Mouse (Mus musculus) left cerebral cortex, adult 9 months (tissue): ENCODE data around the gene Naip2.

Experiments used
- DNase-seq, 2 experiments: peaks; one replicate each; pipeline ENCODE4 v3.0.0; 2022; ENCODE audit warnings: low spot score in 2 of 2

Gene Naip2

DNA sequence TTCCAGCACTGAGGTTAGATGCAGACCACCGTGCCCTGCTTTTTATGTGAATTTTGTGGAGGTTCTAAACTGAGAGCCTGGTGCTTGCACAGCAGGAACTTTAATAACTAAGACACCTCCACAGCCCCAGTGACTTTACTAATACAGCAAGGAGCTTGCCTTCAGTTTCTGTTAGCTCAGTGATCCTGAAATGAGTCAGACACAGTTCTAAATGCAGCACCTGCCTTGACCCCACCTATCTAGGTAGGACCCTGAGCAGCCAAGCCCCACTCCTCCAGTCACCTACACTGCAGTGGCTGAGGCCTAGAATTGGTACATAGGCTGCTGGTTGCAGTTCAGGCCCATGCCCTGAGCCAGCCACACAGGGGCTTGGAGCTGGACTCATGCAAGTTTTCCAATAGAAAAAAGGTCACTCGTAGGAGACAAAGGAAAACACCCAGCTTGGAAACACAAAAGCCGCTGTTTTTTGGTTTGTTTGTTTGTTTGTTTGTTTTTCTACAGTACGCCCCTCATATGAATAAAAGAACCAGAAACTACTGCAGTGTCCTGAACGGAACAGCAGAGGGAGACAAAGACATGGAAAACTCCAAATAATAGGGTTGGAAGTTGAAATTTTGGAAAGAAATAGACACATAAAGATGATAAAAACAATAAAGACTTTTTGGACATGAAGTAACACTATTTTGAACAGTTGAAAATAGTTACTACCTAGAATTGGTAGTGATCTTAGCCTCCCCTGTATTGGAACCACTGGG is 89.5 kb downstream of the Naip2 start:
- DNase-seq, result no peak

DNA sequence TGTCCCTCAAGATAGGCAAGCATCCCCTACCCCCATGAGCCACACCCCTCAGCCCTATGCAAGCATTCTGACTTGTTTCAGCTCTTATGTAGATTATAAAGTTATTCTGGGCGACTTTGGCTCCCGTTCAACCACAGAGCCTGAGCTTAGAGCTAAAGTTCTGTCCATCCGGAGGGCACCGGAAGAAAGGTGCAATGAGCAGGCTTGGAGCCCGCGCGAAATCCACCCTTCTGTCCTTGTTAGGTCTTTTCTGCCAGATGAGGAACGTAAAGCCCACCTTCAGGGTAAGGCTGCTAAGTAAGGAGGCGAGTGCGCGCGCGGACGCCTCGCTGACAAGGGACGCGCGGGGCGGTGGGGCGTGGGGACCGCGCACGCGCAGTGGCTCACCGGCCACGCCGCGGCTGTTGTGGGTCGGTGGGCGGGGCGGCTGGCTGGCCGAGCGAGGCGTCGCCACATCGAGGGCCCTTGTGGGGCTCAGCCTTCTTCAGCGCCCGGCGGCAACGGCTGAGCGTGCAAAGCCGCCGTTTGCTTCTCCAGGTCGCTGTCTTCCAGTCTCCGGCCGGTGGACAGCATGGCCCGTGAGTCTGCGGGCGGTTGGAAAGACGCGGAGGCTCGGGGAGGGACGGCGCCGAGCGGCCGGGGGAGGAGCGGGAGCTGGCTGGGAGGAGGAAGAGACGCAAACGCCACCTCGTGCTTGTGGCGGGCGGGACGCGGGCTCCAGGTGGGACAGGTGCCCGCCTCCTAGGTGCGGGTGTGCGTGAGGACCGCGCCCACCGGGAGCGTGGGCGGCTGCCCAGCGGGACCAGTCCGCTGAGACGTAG is 94.0 kb downstream of the Naip2 start, which contains the start of gene Serf1:
Serf1 (plus strand) TSS at position 361 of the 821 bp plus-strand sequence.
- DNase-seq, result peak in 1 of 2 experiments; percentile 74

DNA sequence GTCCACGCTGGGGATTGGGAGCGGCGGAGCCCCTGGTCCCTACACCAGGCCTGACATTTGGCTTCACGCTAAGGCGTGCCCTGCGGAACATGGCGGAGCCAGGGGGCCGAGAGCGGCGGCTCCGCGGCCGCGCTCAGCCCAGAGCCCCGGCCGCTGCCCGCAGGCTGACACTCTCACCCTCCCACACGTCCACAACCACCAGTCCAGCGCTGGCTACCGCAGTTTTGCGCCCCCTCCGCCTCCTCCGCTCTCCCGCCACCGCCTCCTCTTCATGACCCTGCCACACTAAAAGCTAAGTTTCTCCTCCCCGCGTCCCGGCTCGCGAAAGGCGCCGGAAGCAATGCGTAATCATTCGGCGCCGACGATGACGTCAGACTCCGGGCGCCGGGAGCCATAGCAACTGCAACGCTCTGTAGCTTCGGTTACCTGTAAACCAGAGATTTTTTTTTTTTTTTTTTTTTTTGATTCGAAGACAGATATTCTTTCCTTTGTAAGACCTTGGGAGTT is 98.1 kb downstream of the Naip2 start, which contains the start of gene Bdp1:
Bdp1 (minus strand) TSS at position 323 of the 507 bp plus-strand sequence.
- DNase-seq, result peak; percentile 81 to 95

DNA sequence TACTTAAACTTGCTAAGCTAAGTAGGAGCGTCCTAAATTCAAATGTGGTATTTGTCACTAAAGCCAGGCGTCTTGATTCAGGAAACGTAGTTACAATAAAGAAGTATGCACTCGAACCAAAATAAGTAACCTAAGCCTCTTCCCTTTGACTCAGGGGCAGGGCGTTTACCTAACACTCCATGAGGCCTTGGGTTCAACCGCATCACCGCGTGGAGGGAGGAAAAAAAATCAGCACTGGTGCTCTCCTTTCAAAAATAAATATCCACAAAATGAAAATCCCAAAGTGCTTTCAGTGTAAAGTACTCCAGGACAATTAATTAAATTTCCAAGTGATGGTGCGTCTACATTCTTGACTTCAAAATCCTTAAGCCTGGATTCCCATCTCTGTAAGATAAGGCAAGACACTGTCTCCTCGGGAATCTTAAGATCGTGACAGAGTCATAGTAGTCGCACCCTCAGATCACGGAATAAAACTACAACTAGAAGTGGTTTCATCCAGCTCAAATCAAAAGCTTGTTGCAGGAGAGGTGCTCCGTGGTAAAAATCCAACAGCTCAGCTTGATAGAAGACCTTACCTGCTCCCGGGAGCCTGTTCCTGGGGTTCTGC is 98.7 kb downstream of the Naip2 start:
- DNase-seq, result no peak

DNA sequence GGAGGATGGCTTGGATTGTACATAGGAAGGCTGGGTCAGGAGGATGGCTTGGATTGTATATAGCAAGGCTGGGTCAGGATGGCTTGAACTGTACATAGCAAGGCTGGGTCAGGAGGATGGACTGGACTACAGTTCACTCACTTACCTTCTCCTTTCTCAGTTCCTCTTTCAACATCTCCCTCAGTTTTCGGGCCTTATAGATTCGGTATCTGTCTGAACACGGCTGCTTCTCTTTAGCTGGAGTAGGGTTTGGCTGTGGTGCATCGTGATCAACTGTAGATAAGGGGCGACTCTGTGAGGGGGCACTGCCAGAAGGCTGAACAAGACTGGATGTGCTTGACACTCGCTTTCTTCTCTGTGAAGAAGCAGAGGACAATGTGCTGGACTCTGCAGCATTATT is 103.1 kb downstream of the Naip2 start:
- no peak for DNase-seq
